Mouse (Mus musculus): ENCODE measurements around the gene Sde2. TPM values are rescaled to one million over a fixed set of nuclear protein-coding genes. Genes with fewer than 3 reads are reported as not detected.
"Not testable (repeated sequence)": the region's sequence is repeated elsewhere in the genome, so short reads cannot be mapped to it uniquely, and the experiment has no call there.

The Sde2 gene
- total and polyA plus RNA-seq, 3 experiments = 4.7 to 21.3 (median 19.6) TPM

DNA sequence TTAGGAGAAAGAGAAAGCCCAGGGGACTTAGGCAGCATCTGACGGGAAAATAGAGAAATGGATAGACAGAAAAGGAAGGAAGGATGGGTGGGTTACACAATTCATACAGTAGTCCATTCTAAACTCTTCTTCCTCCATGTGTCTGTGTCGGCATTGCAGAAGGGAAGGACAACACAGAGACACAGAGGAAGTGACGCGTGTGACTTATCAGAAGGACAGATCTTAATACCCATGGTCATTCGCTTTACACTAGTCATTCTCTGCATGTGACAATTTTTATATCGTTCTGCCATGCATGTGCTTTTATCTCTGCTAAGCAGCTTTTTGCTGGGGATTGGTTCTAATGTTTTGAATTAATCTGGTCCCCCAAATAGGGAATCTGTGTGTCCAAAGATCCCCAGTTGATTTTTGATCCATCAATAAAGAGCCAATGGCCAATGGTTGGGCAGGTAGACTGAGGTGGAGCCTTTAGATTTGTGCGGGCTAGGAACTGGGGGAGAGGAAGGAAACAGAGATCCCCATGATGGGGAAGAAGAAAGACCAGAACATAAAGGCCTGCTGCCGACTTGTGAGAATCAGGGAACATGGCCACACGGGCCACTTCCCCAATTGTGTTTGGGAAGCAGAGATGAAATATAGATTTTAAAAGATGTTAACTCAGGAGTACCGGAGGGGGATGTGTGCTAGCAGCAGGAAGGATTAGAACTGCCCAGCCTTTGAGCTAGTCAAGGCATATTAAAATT lies 15.5 kb upstream of the Sde2 start:
- no peak for DNase-seq

- not testable (repeated sequence) for DNase-seq
Observed at GRCm38 (mm10) chr1:180836467-180836866, 14.5 kb upstream of the Sde2 start.

DNA sequence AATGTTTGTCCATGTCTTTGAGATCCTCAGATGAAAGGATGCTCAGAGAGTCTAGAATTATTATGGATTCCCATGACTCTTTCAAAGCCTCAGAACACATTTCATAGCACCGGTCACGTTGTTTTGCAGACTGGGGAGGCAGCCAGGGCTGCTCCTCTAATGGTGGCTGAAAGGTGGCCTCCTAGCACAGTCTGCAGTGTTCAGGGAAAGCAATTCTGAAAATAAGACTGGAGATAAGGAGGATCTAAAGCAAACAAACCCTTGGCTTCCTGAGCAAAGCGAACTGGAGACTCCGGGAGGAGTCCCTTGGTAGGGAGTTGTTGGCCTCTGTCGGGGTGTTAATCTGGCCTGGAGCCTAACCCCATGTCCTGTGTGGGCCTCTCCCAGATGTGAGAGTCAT lies 13.7 kb upstream of the Sde2 start:
- DNase-seq = no peak

- peak; percentile 29 for DNase-seq
Observed at GRCm38 (mm10) chr1:180838014-180838413, 12.9 kb upstream of the Sde2 start.

DNA sequence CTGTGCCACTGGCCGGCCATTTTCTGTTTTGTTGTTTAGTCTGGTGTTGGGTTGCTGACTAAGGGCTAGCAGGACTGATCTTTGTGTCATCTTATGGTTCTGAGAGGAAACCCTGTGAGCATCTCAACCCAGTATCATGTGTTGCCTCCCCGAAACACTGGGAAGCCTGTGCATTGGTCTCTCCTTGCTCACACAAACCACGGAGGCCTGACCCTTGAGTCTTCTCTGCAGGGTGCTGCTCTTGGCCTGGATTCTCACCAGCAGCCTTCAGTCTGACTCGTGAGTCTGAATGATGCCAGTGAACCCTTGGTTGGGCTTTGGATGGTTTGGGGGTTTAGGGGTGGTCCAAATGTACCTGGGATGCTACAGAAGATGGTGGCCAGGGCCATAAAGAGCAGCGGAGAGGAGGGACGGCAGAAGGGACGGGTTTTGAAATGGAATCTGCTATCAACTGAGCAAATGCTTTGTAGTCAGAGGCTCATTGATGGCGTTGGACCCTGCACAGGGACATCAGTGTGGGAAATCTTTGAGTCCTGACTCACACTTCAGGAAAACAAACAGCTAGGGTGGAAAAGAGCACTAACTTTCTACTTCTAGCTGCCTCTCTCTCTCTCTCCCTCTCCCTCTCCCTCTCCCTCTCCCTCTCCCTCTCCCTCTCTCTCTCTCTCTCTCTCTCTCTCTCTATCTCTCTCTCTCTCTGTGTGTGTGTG lies 11.6 kb upstream of the Sde2 start:
- no peak for DNase-seq

- DNase-seq = peak; percentile 71
Observed at GRCm38 (mm10) chr1:180841561-180842300, 9.2 kb upstream of the Sde2 start.

DNA sequence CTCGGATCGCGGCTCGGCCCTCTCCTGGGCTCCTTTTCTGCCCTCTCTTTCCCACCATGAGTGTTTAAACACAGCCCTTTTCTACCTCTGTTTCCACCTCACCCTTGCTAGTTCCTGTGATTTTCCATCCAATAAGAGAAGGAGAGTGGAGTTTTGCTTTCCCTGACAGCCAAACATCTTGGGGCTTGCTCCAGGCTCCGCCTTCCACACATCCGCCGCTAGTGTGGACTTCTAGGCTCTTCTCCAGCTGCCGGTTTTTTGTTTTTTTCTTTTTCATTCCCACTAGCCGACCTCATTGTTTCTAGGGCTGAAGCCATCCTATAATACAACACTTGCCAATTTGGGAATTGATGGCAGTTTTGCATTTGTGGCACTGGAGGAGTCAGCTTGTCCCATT lies 2.8 kb upstream of the Sde2 start:
- peak; percentile 88 for DNase-seq

GRCm38 (mm10) chr1:180848511-180849241 lies 2.3 kb upstream of the Sde2 start:
- DNase-seq = peak; percentile 74

- peak; percentile 33 for DNase-seq
Observed at GRCm38 (mm10) chr1:180849701-180850301, 1.1 kb upstream of the Sde2 start.

- peak; percentile 23 for DNase-seq
Observed at GRCm38 (mm10) chr1:180858763-180859162, 7.8 kb downstream of the Sde2 start.

GRCm38 (mm10) chr1:180860030-180860429 lies 9.1 kb downstream of the Sde2 start:
- DNase-seq = no peak

- no peak for DNase-seq
Observed at GRCm38 (mm10) chr1:180863606-180864005, 12.7 kb downstream of the Sde2 start.

DNA sequence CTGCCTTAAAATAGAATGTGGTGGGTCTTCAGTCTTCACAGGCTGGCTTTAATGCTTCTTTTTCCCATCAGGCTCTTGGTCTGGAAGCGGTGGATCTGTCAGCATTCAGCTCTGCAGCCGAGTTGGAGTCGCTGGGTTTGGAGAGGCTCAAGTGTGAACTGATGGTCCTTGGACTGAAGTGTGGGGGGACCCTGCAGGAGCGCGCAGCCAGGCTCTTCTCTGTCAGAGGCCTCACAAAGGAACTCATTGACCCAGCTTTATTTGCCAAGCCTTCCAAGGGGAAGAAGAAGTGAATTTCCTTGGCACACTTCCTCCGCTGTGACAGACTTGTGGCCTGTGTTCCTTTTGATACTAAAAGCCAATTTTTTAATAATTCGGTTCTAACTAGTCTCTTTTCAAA lies 15.1 kb downstream of the Sde2 start:
- DNase-seq = no peak

GRCm38 (mm10) chr1:180870122-180870650 lies 19.3 kb downstream of the Sde2 start:
- DNase-seq = peak; percentile 42

DNA sequence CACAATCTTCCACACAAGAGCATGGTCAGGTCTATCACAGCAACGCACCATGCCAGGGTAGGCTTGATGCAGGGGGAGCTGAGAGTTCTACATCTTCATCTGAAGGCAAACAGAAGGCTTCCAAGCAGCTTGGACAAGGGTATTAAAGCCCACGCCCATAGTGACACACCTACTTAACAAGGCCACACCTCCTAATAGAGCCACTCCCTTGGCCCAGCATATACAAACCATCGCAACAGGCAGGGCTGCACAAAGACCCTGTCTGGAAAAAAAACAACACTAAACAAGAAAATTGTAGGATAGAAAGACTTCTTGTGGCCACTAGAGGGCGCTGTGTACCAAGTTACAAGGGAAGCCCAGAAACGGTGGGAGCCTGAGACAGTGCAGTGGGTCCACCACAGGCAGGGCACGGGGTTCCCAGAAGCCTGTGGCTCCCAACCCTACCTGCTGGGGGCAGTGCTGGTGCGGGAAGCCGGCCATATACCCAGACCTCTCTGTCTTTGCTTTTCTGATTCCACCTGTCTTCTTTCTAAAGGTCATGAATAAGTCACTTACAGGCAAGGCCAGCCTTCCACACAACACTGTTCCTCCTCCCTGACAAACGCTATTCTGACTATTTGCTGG lies 23.0 kb downstream of the Sde2 start:
- peak; percentile 41 for DNase-seq

DNA sequence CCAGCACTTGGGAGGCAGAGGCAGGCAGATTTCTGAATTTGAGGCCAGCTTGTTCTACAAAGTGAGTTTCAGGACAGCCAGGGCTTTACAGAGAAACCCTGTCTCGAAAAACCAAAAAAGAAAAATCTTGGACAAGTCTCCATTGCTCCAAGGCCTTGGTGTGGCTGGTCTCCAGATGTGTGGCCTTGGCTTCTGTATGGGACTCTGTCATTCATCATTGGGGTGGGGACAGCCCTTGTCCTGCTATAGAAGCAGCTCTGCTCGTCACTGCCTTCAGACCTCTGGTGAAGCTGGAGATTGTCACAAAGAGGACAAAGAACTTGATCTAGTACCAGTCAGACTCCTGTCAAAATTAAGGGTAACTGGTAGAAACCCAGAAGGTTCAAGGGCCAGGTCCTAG lies 23.7 kb downstream of the Sde2 start:
- peak; percentile 81 for DNase-seq

- no peak for DNase-seq
Observed at GRCm38 (mm10) chr1:180875126-180875525, 24.2 kb downstream of the Sde2 start.

- no peak for DNase-seq
Observed at GRCm38 (mm10) chr1:180877466-180877865, 26.5 kb downstream of the Sde2 start.

GRCm38 (mm10) chr1:180881768-180882167 lies 30.8 kb downstream of the Sde2 start:
- no peak for DNase-seq

- no peak for DNase-seq
Observed at GRCm38 (mm10) chr1:180883731-180884130, 32.8 kb downstream of the Sde2 start.

- DNase-seq = no peak
Observed at GRCm38 (mm10) chr1:180884484-180884883, 33.6 kb downstream of the Sde2 start.

Data from adrenal gland, adult 2 months (tissue).